Mouse (Mus musculus) layer of hippocampus, adult 11-12 months (tissue): ENCODE results near the gene Serpinb1b.

ENCODE experiments used
- DNase-seq: peaks from one replicate; pipeline ENCODE4 v3.0.0; 2022; ENCODE audit warnings: low spot score

Gene Serpinb1b

DNA sequence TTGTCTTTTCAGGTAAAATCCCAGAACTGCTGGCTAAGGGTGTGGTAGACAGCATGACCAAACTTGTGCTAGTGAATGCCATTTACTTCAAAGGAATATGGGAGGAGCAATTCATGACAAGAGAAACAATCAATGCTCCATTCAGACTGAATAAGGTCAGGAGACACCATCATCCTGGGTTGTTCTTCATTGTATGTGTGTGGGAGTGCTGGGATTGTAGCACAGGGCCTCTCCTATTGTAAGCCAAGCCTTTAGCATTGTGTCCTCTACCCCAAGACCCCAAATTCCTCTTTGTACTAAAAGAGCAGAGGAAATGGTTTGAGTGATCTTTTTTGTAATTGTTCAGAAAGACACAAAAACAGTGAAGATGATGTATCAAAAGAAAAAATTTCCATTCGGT, 12.9 kb downstream of the Serpinb1b start:
- no peak for DNase-seq

DNA sequence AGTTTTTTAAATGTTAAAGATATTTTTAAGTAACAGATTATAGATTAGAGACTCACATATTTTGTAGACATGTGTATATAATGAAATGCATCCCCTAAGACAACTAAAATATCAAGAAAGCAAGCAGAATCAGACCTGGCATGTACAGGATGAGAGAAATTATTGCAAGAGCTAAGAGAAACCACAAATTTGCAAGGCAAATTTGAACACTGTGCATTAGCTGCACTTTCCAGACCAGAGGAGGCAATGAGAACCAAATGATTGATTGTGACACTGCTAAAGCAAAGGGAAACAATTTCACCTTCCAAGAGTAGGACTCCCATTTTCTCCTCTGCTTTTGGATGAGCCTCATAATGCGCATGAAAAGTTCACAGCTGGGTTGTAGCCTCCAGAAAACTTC, 17.2 kb downstream of the Serpinb1b start:
- DNase-seq, result no peak

DNA sequence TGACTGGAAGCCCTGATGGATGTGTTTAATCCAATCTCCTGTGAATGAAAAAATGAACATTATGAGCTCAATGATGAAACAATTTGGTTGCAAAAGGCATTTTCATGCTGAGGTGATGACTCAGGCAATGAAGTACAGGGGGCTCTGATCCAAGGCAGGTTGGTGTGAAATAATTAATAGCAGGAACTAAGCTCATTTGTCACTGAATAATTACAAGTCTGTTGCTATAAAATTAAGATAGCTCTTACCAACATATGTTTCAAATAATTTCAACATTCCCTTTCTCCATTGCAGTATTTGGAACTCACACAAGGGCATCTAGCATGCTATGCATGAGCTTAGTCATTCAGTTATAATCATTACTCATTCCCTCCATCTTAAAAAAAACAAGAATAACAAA, 27.3 kb downstream of the Serpinb1b start:
- no peak for DNase-seq

DNA sequence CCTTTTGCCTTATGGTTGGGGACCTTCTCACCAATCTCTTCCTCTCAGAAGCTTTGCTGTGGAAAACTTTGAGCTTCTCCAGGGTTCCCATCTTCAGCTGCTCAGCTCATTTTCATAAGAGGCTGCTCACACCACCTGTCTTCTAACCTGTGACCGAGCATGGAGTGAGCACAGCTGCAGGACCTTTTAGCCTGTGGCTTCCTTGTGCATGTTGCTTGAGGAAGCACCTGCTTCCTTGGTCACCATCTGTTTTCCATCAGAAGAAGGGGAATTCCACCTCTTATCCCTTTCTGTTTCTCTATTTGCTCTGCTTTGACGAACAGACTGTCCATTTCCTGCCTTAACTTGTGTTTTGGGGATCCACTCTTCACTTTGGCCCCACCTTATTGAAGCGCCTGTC, 34.7 kb downstream of the Serpinb1b start:
- DNase-seq, result no peak

DNA sequence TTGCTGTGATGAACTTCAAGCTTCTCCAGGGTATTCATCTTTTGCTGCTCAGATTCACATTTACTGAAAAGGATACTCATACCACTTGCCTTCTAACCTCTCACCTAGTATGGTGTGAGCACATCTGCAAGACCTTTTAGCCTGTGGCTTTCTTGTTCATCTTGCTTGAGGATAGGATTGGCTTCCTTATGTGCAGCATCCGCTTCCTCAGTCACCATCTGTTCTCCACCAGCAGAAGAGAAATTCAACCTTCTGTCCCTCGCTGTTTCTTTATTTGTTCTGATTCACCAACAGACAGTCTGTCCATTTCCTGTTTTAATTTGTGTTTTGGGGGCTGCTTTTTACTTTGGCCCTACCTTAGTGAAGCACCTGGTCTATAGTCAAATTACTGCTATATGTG, 59.3 kb downstream of the Serpinb1b start:
- peak; percentile 14 for DNase-seq

DNA sequence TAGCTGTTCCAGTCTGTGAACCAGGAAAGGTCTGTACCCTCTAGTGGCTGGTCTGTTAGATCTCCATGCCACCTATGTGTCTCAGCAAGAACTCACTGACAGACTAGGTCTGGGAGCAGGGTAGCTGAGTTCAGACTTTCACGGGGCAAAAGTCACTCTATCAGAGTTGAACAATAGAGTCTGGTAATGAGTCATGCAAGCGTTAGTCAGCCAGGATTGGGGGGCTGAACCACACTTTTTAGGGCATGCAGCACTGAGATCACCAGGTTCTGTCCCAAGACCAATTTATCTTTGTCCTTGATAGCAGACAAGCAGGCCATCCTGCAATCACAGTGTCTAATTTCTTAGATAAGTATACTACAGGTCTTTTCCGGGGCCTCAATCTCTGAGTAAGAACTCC, 63.1 kb downstream of the Serpinb1b start:
- DNase-seq, result no peak
